Mouse (Mus musculus): ENCODE results near the gene Aplp2. TPM values are rescaled to one million over a fixed set of nuclear protein-coding genes. Genes with fewer than 3 reads are reported as not detected.

The Aplp2 gene
- polyA plus RNA-seq, 1 experiment from 2014 or later = 178 TPM

- WGBS (ENCODE audit: insufficient replicate concordance) = 4% methylated on average over 26 of the region's 26 CpGs
- no peak overlapping the region; the same call in 1 of the 2 replicates for H3K27ac ChIP-seq (ENCODE audit: low read depth)
- no peak for TF ChIP-seq CTCF (IDR thresholded peaks at IDR 0.05; ENCODE audit: low read depth)
- TF ChIP-seq EP300 (IDR thresholded peaks at IDR 0.05; ENCODE audit: low read depth) = no peak
- DNase-seq = peak; percentile 25
- H3K4me1 ChIP-seq (ENCODE audit: insufficient read depth) = peaks cover 16% of the 10 kb centered on the region
- H3K36me3 ChIP-seq (replicated peaks; ENCODE audit: insufficient read depth, low read length) = no peaks in the 10 kb centered on the region
- peaks cover 50% of the 10 kb centered on the region for H3K27me3 ChIP-seq (ENCODE audit: insufficient read depth, low read length)
- peak overlapping the region; percentile 91 for H3K4me2 ChIP-seq (ENCODE audit: low read depth, low read length)
- H3K9ac ChIP-seq (replicated peaks) = peak overlapping the region; percentile 28
- peak overlapping the region; percentile 57 for H3K4me3 ChIP-seq (ENCODE audit: low read depth, low read length)
- peak; percentile 22; the same call in 1 of the 2 replicates for ATAC-seq
- H3K9me3 ChIP-seq (ENCODE audit: low read length) = no peaks in the 10 kb centered on the region
These were observed 81.0 kb downstream of the Aplp2 start for GRCm38 (mm10) chr9:31130357-31131204.

GRCm38 (mm10) chr9:31129956-31130355 is 81.7 kb downstream of the Aplp2 start:
- H3K4me1 ChIP-seq (ENCODE audit: insufficient read depth) = peaks cover 16% of the 10 kb centered on the region
- H3K9me3 ChIP-seq (ENCODE audit: low read length) = no peaks in the 10 kb centered on the region
- peak; percentile 42; the same call in 1 of the 2 replicates for ATAC-seq
- WGBS (ENCODE audit: insufficient replicate concordance) = 19% methylated on average over 8 of the region's 8 CpGs
- peak; percentile 22 for DNase-seq
- H3K4me2 ChIP-seq (ENCODE audit: low read depth, low read length) = peak overlapping the region; percentile 91
- TF ChIP-seq EP300 (IDR thresholded peaks at IDR 0.05; ENCODE audit: low read depth) (no peak), CTCF (IDR thresholded peaks at IDR 0.05; ENCODE audit: low read depth) (no peak)
- H3K36me3 ChIP-seq (replicated peaks; ENCODE audit: insufficient read depth, low read length) = no peaks in the 10 kb centered on the region
- H3K4me3 ChIP-seq (ENCODE audit: low read depth, low read length) = peak overlapping the region; percentile 57
- peaks cover 50% of the 10 kb centered on the region for H3K27me3 ChIP-seq (ENCODE audit: insufficient read depth, low read length)
- H3K27ac ChIP-seq (ENCODE audit: low read depth) = no peak overlapping the region; the same call in 1 of the 2 replicates
- peak overlapping the region; percentile 28; the same call in 1 of the 2 replicates for H3K9ac ChIP-seq (replicated peaks)

- no peak overlapping the region for H3K9ac ChIP-seq (replicated peaks)
- no peak for DNase-seq
- WGBS (ENCODE audit: insufficient replicate concordance) = 30% methylated on average over 12 of the region's 12 CpGs
These were observed 83.6 kb downstream of the Aplp2 start for GRCm38 (mm10) chr9:31127876-31128465.

GRCm38 (mm10) chr9:31126079-31126478 is 85.5 kb downstream of the Aplp2 start:
- ATAC-seq (no peak), DNase-seq (no peak)
- H3K9ac ChIP-seq (replicated peaks) = no peak overlapping the region
- WGBS (ENCODE audit: insufficient replicate concordance) = 77% methylated on average over 7 of the region's 7 CpGs
- no peak overlapping the region for H3K4me3 ChIP-seq (ENCODE audit: low read depth, low read length)
- no peak overlapping the region for H3K27ac ChIP-seq (ENCODE audit: low read depth)
- no peaks in the 10 kb centered on the region for H3K9me3 ChIP-seq (ENCODE audit: low read length)
- H3K27me3 ChIP-seq (ENCODE audit: insufficient read depth, low read length) = peaks cover 22% of the 10 kb centered on the region
- H3K4me1 ChIP-seq (ENCODE audit: insufficient read depth) = peaks cover 7% of the 10 kb centered on the region; the same call in 1 of the 2 replicates
- no peak for TF ChIP-seq CTCF (IDR thresholded peaks at IDR 0.05; ENCODE audit: low read depth)
- no peaks in the 10 kb centered on the region for H3K36me3 ChIP-seq (replicated peaks; ENCODE audit: insufficient read depth, low read length)
- H3K4me2 ChIP-seq (ENCODE audit: low read depth, low read length) = no peak overlapping the region

More at GRCm38 (mm10) chr9:31127876-31128465, 83.6 kb downstream of the Aplp2 start:
- Histone ChIP-seq H3K4me1 (ENCODE audit: insufficient read depth) (peaks cover 16% of the 10 kb centered on the region), H3K27ac (ENCODE audit: low read depth) (no peak overlapping the region), H3K4me3 (ENCODE audit: low read depth, low read length) (no peak overlapping the region), H3K9me3 (ENCODE audit: low read length) (no peaks in the 10 kb centered on the region), H3K4me2 (ENCODE audit: low read depth, low read length) (no peak overlapping the region), H3K36me3 (replicated peaks; ENCODE audit: insufficient read depth, low read length) (no peaks in the 10 kb centered on the region), H3K27me3 (ENCODE audit: insufficient read depth, low read length) (peaks cover 40% of the 10 kb centered on the region)
- ATAC-seq = no peak
- TF ChIP-seq EP300 (IDR thresholded peaks at IDR 0.05; ENCODE audit: low read depth) (no peak), CTCF (IDR thresholded peaks at IDR 0.05; ENCODE audit: low read depth) (no peak)

- ATAC-seq (no peak), DNase-seq (no peak)
- Histone ChIP-seq H3K4me1 (ENCODE audit: insufficient read depth) (no peaks in the 10 kb centered on the region), H3K27me3 (ENCODE audit: insufficient read depth, low read length) (0 out of 2 replicates have a peak, but pooled peaks cover 3% of the 10 kb centered on the region), H3K4me3 (ENCODE audit: low read depth, low read length) (no peak overlapping the region), H3K36me3 (replicated peaks; ENCODE audit: insufficient read depth, low read length) (no peaks in the 10 kb centered on the region), H3K9ac (replicated peaks) (no peak overlapping the region), H3K9me3 (ENCODE audit: low read length) (no peaks in the 10 kb centered on the region), H3K27ac (ENCODE audit: low read depth) (no peak overlapping the region), H3K4me2 (ENCODE audit: low read depth, low read length) (no peak overlapping the region)
- TF ChIP-seq EP300 (IDR thresholded peaks at IDR 0.05; ENCODE audit: low read depth) = no peak
- TF ChIP-seq CTCF (IDR thresholded peaks at IDR 0.05; ENCODE audit: low read depth) = no peak
- WGBS (ENCODE audit: insufficient replicate concordance) = 70% methylated on average over 13 of the region's 13 CpGs
These were observed 89.1 kb downstream of the Aplp2 start for GRCm38 (mm10) chr9:31122464-31123030.

GRCm38 (mm10) chr9:31120533-31120915 is 91.1 kb downstream of the Aplp2 start:
- H3K4me1 ChIP-seq (ENCODE audit: insufficient read depth) = no peaks in the 10 kb centered on the region
- no peaks in the 10 kb centered on the region for H3K9me3 ChIP-seq (ENCODE audit: low read length)
- no peak overlapping the region for H3K4me2 ChIP-seq (ENCODE audit: low read depth, low read length)
- DNase-seq = no peak
- H3K36me3 ChIP-seq (replicated peaks; ENCODE audit: insufficient read depth, low read length) = no peaks in the 10 kb centered on the region
- no peak overlapping the region for H3K9ac ChIP-seq (replicated peaks)
- TF ChIP-seq CTCF (IDR thresholded peaks at IDR 0.05; ENCODE audit: low read depth) = no peak
- TF ChIP-seq EP300 (IDR thresholded peaks at IDR 0.05; ENCODE audit: low read depth) = no peak
- H3K27ac ChIP-seq (ENCODE audit: low read depth) = no peak overlapping the region
- 58% methylated on average over 4 of the region's 4 CpGs for whole genome bisulfite sequencing (ENCODE audit: insufficient replicate concordance)
- no peaks in the 10 kb centered on the region for H3K27me3 ChIP-seq (ENCODE audit: insufficient read depth, low read length)
- ATAC-seq = no peak
- H3K4me3 ChIP-seq (ENCODE audit: low read depth, low read length) = no peak overlapping the region
